Mouse (Mus musculus) lung, embryonic 15.5 days (tissue): ENCODE results near the gene Gtf2h3. TPM values are rescaled to one million over a fixed set of nuclear protein-coding genes. Genes with fewer than 3 reads are reported as not detected.
A peak's percentile ranks its signal among the peaks of the same experiment; 100 is the strongest.

Source experiments
- ATAC-seq: fragments of 200-750 bp; cut with Nextera tagmentation; 2 replicates; pipeline ENCODE4 v1.8.0; 2017; ENCODE audit warnings: moderate number of reproducible peaks, borderline replicate concordance; ENCODE audit not compliant: low FRiP score, low TSS enrichment; ENCODE audit errors: extremely low read depth
- H3K27ac ChIP-seq: fragments of 300-500 bp; sonication (generic); 2 replicates; pipeline ENCODE4 v1.5.1; 2015; ENCODE audit warnings: moderate library complexity, mild to moderate bottlenecking, inconsistent platforms
- H3K27me3 ChIP-seq: fragments of 300-500 bp; sonication (generic); 2 replicates; pipeline ENCODE4 v1.6.1; 2015; ENCODE audit warnings: inconsistent platforms
- H3K36me3 ChIP-seq: fragments of 300-500 bp; sonication (generic); 2 replicates; pipeline ENCODE4 v1.6.1; 2015; ENCODE audit warnings: inconsistent platforms
- H3K4me1 ChIP-seq: fragments of 300-500 bp; sonication (generic); 2 replicates; pipeline ENCODE4 v1.6.1; 2015; ENCODE audit warnings: inconsistent platforms
- H3K4me2 ChIP-seq: fragments of 300-500 bp; sonication (generic); 2 replicates; pipeline ENCODE4 v1.6.1; 2015; ENCODE audit warnings: inconsistent platforms, mild to moderate bottlenecking, moderate library complexity
- H3K4me3 ChIP-seq: fragments of 300-500 bp; sonication (generic); 2 replicates; pipeline ENCODE4 v1.5.1; 2015; ENCODE audit warnings: mild to moderate bottlenecking, inconsistent platforms
- H3K9ac ChIP-seq: fragments of 300-500 bp; sonication (generic); 2 replicates; pipeline ENCODE4 v1.6.1; 2015; ENCODE audit warnings: inconsistent platforms
- H3K9me3 ChIP-seq: fragments of 300-500 bp; sonication (generic); 2 replicates; pipeline ENCODE4 v1.6.1; 2016; ENCODE audit warnings: inconsistent platforms
- WGBS: fragments of 180-500 bp; shearing (Covaris S2); methylation state at CpG from one replicate; pipeline ENCODE4 v1.1.7; 2015; 5-methylcytosine and 5-hydroxymethylcytosine counted together
- polyA plus RNA-seq: library from polyadenylated mRNA; unstranded; fragments of >200 nt; fragmentation: Nextera tagmentation; extraction: Ambion mirVana; gene quantifications from 2 replicates; pipeline ENCODE4 v1.2.1, GENCODE M21; 2015

Gene Gtf2h3
- 56.8 and 57.5 TPM in 2 replicates for polyA plus RNA-seq

DNA sequence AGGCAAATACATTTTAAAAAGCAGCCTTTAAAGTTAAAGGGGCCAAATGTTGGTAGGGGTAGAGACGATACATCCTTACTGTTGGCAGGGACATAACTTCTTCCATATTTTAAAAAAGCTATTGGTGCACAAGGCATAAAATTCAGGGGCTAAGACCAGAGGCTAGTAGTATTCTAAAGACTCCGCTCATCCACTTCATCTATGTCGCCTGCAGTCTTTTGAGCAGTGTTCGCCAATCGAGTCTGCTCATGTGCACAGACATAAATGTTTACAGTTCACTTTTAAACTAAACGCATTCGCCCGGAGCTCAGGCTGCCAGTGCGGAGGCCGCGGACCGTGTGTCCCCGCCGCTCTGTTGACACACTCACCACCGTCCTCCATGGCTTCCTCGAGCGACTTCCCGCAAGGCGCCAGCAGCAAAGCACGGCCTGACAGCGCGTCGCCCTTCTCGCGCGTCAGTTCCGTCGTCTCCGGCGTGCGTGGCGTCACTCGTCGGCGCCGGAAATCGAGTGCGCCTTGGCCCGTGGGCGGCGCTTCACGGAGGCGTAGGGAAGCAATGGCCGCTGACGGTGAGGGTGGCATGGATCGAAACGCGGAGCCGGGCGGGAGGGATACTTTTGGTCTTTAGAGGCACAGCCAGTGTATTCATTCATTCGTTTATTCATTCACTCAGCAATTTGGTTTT, at the start of gene Gtf2h3, which contains the start of gene Eif2b1:
Gtf2h3 (plus strand) TSS at position 508 of the 685 bp plus-strand sequence.
Eif2b1 (minus strand) TSS at position 499 of the 685 bp plus-strand sequence.
- H3K36me3 ChIP-seq: peaks cover 32% of the 10 kb centered on the region
- H3K4me1 ChIP-seq: peaks cover 35% of the 10 kb centered on the region
- peak within 1 kb of the TSS; percentile 71 for H3K4me3 ChIP-seq
- no peaks in the 10 kb centered on the region for H3K9me3 ChIP-seq
- peak within 1 kb of the TSS; percentile 70 for H3K9ac ChIP-seq
- peak within 1 kb of the TSS; percentile 72 for H3K4me2 ChIP-seq
- H3K27ac ChIP-seq: no peak within 1 kb of the TSS; the same call in 1 of the 2 replicates
- ATAC-seq: peak; percentile 77; the same call in 1 of the 2 replicates
- 1% methylated on average over 50 of the region's 51 CpGs for WGBS
- H3K27me3 ChIP-seq: no peaks in the 10 kb centered on the region

DNA sequence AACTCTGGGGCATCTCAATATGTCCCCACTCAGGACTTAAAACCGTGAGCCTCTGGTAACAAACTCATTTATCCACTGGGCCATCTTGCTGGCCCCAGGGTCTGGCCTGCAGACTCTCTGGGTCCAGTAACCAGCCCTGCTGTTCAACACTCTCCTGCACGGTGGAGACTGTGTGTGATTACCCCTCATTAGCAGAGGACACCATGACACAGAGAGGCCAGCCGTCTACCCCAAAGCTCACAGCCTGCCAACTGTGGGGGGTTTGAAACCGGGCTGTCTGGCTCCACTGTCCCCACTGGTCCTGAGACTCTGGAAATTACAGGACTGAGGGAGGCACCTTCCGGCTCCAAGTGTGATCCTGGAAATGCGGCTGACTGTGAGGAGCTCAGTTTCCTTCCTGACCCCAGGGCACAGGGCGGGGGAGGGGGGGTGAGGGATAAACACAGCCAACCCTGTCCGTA, 49.7 kb upstream of the Gtf2h3 start:
- Histone ChIP-seq H3K4me3 (peak overlapping the region; percentile 78), H3K9me3 (no peaks in the 10 kb centered on the region), H3K27ac (peak overlapping the region; percentile 59), H3K4me2 (peak overlapping the region; percentile 88), H3K9ac (peak overlapping the region; percentile 36; the same call in 1 of the 2 replicates), H3K4me1 (peaks cover 42% of the 10 kb centered on the region), H3K36me3 (no peaks in the 10 kb centered on the region), H3K27me3 (no peaks in the 10 kb centered on the region)
- ATAC-seq: no peak
- 18% methylated on average over 8 of the region's 8 CpGs for WGBS

DNA sequence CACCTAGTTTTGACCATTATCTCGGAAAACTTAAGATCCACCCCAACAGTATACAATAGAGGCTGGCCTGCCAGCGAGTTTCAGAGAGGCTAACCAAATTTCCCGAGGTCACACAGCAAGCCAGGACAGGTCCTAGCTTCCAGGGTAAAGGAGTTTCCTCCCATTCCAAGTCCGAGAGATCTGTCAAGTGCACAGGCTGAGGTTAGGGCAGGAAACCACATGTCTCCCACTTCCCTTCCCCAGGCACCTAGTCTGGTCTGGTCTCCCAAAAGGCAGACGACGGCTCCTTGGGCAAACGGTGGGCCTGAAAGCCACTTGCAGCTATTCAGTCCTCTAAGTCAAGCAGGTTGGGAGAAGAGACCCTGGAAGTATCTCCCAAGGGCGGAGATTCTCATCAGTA, 49.2 kb upstream of the Gtf2h3 start:
- ATAC-seq: no peak
- Histone ChIP-seq H3K4me2 (peak overlapping the region; percentile 88), H3K27ac (no peak overlapping the region; the same call in 1 of the 2 replicates), H3K4me1 (peaks cover 42% of the 10 kb centered on the region), H3K27me3 (no peaks in the 10 kb centered on the region), H3K9me3 (no peaks in the 10 kb centered on the region), H3K36me3 (no peaks in the 10 kb centered on the region), H3K9ac (peak overlapping the region; percentile 62; the same call in 1 of the 2 replicates), H3K4me3 (peak overlapping the region; percentile 78)
- 40% methylated on average over 8 of the region's 8 CpGs for WGBS

DNA sequence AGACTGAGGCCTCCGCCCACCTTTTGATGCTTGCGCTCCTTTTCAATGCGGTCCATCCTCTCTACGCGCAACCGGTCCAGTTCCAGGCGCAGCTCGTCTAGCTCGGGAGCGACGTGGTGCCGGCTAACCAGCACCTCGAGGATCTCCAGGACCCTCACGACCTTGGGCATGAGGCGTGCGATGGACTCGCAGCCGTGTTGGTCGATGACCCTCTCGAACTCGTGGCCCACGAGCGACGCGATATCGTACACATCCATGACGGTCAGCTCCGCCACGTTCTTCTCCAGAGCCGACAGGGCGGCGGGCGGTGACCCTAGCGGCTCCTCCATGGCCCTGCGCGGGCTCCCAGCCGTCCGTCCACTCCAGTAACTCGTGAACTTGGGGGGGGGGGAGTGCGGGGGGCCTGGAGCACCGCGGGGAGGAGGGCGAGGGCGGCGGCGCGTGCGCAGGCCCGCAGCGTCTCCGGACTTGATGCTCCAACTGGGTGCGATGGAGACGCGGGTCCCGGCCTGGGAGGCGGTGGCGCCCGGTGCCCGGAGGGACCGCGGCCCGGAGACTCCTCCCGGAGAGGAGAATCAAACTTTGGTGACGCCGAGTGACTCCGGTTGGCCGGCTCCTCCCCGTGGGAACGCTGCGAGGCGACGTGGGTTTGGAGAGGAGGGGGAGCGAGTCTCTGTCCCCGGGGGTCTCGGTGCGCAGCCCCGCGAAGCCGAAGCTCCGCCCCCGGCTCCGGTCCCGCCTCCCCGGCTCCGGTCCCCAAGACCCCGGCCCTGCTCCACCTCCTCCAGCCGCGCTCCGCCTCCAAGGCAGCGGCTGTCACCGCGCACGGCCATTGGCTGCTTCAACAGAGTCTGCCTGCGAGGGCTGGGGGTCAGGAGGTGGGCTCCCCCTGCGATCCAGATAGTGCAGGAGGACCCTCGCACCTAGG, 48.0 kb upstream of the Gtf2h3 start, which contains the start of gene Rilpl1:
Rilpl1 (minus strand) TSS at position 737 of the 928 bp plus-strand sequence.
- Histone ChIP-seq H3K4me1 (peaks cover 42% of the 10 kb centered on the region), H3K4me2 (peak within 1 kb of the TSS; percentile 88), H3K9me3 (no peaks in the 10 kb centered on the region), H3K9ac (peak within 1 kb of the TSS; percentile 62), H3K36me3 (no peaks in the 10 kb centered on the region), H3K27me3 (no peaks in the 10 kb centered on the region), H3K4me3 (peak within 1 kb of the TSS; percentile 78), H3K27ac (peak within 1 kb of the TSS; percentile 75)
- peak; percentile 90 for ATAC-seq
- under 1% methylated on average over 93 of the region's 96 CpGs for WGBS

DNA sequence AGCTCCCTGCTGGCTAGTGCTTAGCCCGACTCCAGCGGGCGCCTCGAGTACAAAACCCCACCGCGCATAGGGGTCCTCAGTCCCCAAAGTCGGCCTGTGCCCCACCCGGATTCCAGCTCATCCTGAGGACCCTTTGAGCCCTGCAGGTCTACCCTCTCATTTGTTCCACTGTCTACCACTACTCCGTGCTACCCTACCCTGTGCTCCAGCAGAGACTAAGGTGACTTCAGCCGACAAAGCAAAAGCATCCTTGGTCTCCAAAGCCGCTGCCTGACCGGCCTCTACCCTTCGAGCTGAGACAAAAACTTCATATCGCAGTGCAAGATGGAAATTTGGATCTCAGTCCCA, 47.4 kb upstream of the Gtf2h3 start:
- peak; percentile 11; the same call in 1 of the 2 replicates for ATAC-seq
- Histone ChIP-seq H3K36me3 (no peaks in the 10 kb centered on the region), H3K27ac (peak overlapping the region; percentile 75), H3K4me1 (peaks cover 43% of the 10 kb centered on the region), H3K27me3 (no peaks in the 10 kb centered on the region), H3K9me3 (no peaks in the 10 kb centered on the region), H3K9ac (peak overlapping the region; percentile 62), H3K4me2 (peak overlapping the region; percentile 88), H3K4me3 (peak overlapping the region; percentile 78)
- 12% methylated on average over 14 of the region's 14 CpGs for WGBS

DNA sequence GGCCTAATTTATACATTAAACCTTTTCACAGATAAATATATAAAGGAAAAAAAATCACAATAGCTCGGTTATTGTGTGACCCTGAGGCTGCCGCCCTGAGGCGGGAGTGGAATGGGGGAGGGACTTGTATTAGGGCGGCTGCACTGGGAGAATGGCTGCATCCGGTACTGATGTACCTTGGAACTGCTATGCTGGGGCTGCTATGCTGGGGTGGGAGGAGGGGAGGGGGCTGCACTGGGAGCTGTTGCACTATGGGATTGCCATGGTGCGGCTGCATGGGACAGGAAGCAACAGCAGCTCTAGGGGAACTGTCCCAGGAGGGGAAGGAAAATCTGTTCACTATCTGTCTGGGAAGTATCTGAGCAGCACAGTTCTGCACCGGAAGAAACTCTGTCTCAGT, 46.5 kb upstream of the Gtf2h3 start:
- H3K27me3 ChIP-seq: no peaks in the 10 kb centered on the region
- peaks cover 49% of the 10 kb centered on the region for H3K4me1 ChIP-seq
- H3K4me3 ChIP-seq: no peak overlapping the region
- H3K36me3 ChIP-seq: no peaks in the 10 kb centered on the region
- 30% methylated on average over 7 of the region's 7 CpGs for WGBS
- H3K9me3 ChIP-seq: no peaks in the 10 kb centered on the region
- no peak overlapping the region for H3K9ac ChIP-seq
- no peak overlapping the region for H3K4me2 ChIP-seq
- peak; percentile 39 for ATAC-seq
- H3K27ac ChIP-seq: peak overlapping the region; percentile 75

DNA sequence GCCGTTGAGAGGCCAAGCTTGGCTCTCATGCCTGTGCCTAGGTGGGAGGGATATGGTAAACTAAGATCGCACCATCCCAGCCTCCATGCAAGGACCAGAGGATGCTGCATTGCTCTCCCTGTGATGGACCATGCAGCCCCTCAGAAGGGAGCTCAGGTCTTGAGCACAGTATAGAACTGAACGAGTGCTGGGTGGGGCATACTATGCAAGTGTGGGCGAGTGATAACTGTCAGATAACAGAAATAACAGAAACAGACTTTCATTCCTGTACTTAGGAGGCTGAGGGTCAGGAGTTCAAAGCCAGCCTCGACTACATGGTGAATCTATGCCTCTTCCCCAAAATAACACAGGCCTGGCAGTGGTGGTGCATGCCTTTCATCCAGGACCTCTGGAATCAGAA, 43.9 kb upstream of the Gtf2h3 start:
- Histone ChIP-seq H3K4me3 (no peak overlapping the region), H3K36me3 (no peaks in the 10 kb centered on the region), H3K9ac (no peak overlapping the region), H3K27ac (no peak overlapping the region), H3K4me2 (no peak overlapping the region), H3K9me3 (no peaks in the 10 kb centered on the region), H3K27me3 (no peaks in the 10 kb centered on the region), H3K4me1 (peaks cover 28% of the 10 kb centered on the region)
- ATAC-seq: no peak
- WGBS: 51% methylated on average over 5 of the region's 5 CpGs

DNA sequence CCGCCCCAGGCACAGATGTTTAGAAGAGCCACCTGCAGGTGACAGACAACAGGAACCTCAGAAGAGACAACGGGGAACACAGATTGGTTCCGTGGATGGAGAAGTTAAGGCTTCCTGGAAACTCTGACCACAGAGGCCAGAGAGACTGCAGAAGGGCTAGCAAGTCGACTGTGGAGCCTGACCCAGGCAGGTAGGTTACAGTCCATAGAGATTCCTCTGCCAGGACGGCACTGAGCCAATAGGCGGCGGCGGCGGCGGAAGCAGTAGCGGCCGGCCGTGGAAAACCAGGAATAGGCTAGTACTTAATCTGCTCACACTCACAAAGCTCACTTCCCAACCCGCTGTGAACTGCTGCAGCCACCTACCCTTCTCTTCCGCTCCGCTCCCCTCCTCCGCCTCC, 42.2 kb upstream of the Gtf2h3 start:
- H3K4me3 ChIP-seq: peak overlapping the region; percentile 21; the same call in 1 of the 2 replicates
- 3% methylated on average over 17 of the region's 17 CpGs for WGBS
- no peak for ATAC-seq

DNA sequence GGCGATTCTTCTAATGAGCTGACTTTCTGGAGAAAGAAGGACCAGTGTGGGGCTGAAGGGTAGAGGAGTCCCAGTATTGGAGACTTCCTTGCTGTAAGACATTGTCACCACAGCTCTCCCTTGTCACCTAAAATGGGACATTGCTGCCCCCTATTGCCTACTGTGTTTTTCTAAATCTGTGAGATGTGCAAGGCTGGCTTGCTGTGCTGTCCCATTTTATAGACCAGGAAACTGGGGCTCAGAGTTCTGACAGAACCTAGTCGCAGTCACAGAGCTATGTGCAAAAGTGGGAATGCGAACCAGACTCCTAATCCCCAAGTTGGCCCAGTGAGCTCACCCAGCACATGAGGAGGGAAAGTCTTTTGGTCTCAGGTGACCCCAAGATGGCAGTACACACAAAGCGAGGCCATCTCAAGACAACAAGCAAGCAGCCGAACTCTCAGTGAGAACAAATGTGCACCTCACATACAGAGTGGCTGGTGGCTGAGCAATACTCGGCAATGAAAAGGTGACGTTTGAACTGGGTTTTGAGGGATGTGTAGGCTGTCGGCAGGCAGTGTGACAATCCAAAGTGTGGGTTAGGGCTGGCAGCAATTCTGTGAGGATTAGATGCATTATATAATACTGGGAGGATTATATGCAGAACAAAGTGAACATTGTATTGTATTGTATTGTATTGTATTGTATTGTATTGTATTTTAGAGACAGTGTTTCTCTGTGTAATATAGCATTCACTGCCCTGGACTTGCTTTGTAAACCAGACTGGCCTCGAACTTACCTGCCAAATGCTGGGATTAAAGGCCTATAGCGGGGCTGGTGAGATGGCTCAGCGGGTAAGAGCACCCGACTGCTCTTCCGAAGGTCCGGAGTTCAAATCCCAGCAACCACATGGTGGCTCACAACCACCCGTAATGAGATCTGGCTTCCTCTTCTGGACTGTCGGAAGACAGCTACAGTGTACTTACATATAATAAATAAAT, 39.8 kb upstream of the Gtf2h3 start:
- WGBS: 71% methylated on average over 15 of the region's 16 CpGs
- Histone ChIP-seq H3K4me2 (no peak overlapping the region), H3K9me3 (no peaks in the 10 kb centered on the region), H3K27me3 (no peaks in the 10 kb centered on the region), H3K27ac (no peak overlapping the region), H3K4me1 (peaks cover 19% of the 10 kb centered on the region), H3K36me3 (peaks cover 11% of the 10 kb centered on the region), H3K4me3 (no peak overlapping the region), H3K9ac (no peak overlapping the region)
- no peak for ATAC-seq

More for the DNA sequence above, 42.2 kb upstream of the Gtf2h3 start:
- Histone ChIP-seq H3K27me3 (no peaks in the 10 kb centered on the region), H3K9ac (peak overlapping the region; percentile 27; the same call in 1 of the 2 replicates), H3K36me3 (no peaks in the 10 kb centered on the region), H3K9me3 (no peaks in the 10 kb centered on the region), H3K4me2 (peak overlapping the region; percentile 47), H3K4me1 (peaks cover 22% of the 10 kb centered on the region), H3K27ac (peak overlapping the region; percentile 55; the same call in 1 of the 2 replicates)

DNA sequence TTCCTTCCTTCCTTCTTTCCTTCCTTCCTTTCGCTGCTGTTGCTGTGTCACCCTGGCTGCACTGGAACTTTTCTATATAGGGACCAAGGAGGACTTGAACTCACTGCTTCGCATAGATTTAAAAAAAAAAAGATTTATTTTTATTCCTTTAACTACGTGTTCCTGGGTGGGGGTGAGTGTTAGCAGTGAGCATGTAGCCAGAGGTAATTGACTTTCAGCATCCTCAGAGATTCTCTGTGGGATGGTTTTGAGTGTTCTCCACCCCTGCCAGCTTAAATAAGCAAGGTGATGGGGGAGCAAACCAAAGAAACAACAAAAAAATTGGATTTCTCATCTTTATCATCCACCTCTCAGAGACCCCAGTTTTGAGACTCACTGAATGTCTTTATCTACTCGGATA, 39.0 kb upstream of the Gtf2h3 start:
- no peaks in the 10 kb centered on the region for H3K9me3 ChIP-seq
- H3K9ac ChIP-seq: no peak overlapping the region
- H3K27ac ChIP-seq: no peak overlapping the region
- H3K4me3 ChIP-seq: peak overlapping the region; percentile 80
- H3K4me2 ChIP-seq: peak overlapping the region; percentile 49
- 73% methylated on average over 4 of the region's 4 CpGs for WGBS
- no peaks in the 10 kb centered on the region for H3K27me3 ChIP-seq
- H3K36me3 ChIP-seq: peaks cover 19% of the 10 kb centered on the region
- peaks cover 19% of the 10 kb centered on the region for H3K4me1 ChIP-seq
- ATAC-seq: no peak

DNA sequence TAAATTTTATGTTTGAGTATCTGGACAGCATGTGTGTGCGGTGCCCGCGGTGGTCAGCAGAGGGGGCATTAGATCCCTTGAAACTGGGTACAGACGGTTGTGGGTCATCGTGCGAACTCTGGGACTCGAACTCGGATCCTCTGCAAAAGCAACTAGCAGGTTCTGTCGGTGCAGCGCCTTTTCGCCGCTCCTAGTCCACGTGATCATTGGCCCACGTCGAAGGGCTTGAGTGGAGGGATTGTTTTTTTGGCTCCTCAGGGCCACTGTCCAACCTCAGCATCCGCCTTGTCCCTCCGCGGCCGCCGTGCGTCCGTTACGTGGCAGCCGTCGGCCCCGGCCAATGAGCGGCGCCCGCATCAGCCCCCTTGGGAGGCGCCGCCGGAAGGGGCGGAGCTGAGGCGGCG, 38.6 kb upstream of the Gtf2h3 start, which contains the start of gene Tmed2:
Tmed2 (plus strand) TSS at position 313 of the 404 bp plus-strand sequence.
- peak within 1 kb of the TSS; percentile 85 for H3K9ac ChIP-seq
- H3K27me3 ChIP-seq: no peaks in the 10 kb centered on the region
- WGBS: under 1% methylated on average over 34 of the region's 35 CpGs
- H3K4me2 ChIP-seq: peak within 1 kb of the TSS; percentile 65
- H3K4me1 ChIP-seq: peaks cover 19% of the 10 kb centered on the region
- H3K36me3 ChIP-seq: peaks cover 24% of the 10 kb centered on the region
- peak within 1 kb of the TSS; percentile 80 for H3K4me3 ChIP-seq
- peak; percentile 95 for ATAC-seq
- peak within 1 kb of the TSS; percentile 85 for H3K27ac ChIP-seq
- no peaks in the 10 kb centered on the region for H3K9me3 ChIP-seq
